Mouse (Mus musculus): ENCODE data around the gene Cmtm4.

GRCm38 (mm10) chr8:104403596-104403995, 8.0 kb upstream of the Cmtm4 start:
- no peak for TF ChIP-seq POLR2A (IDR thresholded peaks at IDR 0.05; ENCODE audit: control insufficient read depth in 1 of 2, insufficient read depth in 1 of 2, low read depth in 1 of 2, low read length in 2 of 2, poor library complexity in 1 of 2)
- TF ChIP-seq TCF12 (IDR thresholded peaks at IDR 0.05; ENCODE audit: low read depth, low read length), result no peak
- no peak for TF ChIP-seq NRF1 (IDR thresholded peaks at IDR 0.05; ENCODE audit: insufficient read depth, low read depth, low read length, poor library complexity, severe bottlenecking)
- no peak for TF ChIP-seq USF1 (IDR thresholded peaks at IDR 0.05; ENCODE audit: low read depth, low read length)
- TF ChIP-seq USF2 (IDR thresholded peaks at IDR 0.05; ENCODE audit: borderline replicate concordance in 1 of 2, insufficient read depth in 1 of 2, low read depth in 1 of 2, low read length in 2 of 2), result no peak
- no peak for TF ChIP-seq ELF1 (IDR thresholded peaks at IDR 0.05; ENCODE audit: low read depth, low read length)
- TF ChIP-seq GABPA (IDR thresholded peaks at IDR 0.05; ENCODE audit: low read depth, low read length), result no peak
